Mouse (Mus musculus) liver, embryonic 16.5 days (tissue): ENCODE data around the gene Inpp5a. TPM values are rescaled to one million over a fixed set of nuclear protein-coding genes. Genes with fewer than 3 reads are reported as not detected.
A peak's percentile ranks its signal among the peaks of the same experiment; 100 is the strongest.

ENCODE experiments used
- ATAC-seq: fragments of 200-750 bp; cut with Nextera tagmentation; 2 replicates; pipeline ENCODE4 v1.8.0; 2017; ENCODE audit warnings: low read depth, mild to moderate bottlenecking, moderate number of reproducible peaks, moderate library complexity
- H3K27ac ChIP-seq: fragments of 300-500 bp; sonication (generic); 2 replicates; pipeline ENCODE4 v1.5.1; 2014; ENCODE audit warnings: mild to moderate bottlenecking, low read length
- H3K27me3 ChIP-seq: fragments of 300-500 bp; sonication (generic); 2 replicates; pipeline ENCODE4 v1.6.1; 2014; ENCODE audit warnings: low read depth, low read length, mixed read lengths; ENCODE audit not compliant: control insufficient read depth, insufficient read depth
- H3K36me3 ChIP-seq: fragments of 300-500 bp; sonication (generic); 2 replicates; pipeline ENCODE4 v1.6.1; 2014; ENCODE audit warnings: mild to moderate bottlenecking; ENCODE audit not compliant: control insufficient read depth, insufficient read depth
- H3K4me1 ChIP-seq: fragments of 300-500 bp; sonication (generic); 2 replicates; pipeline ENCODE4 v1.6.1; 2014; ENCODE audit warnings: low read depth, low read length, mixed read lengths; ENCODE audit not compliant: control insufficient read depth
- H3K4me2 ChIP-seq: fragments of 300-500 bp; sonication (generic); 2 replicates; pipeline ENCODE4 v1.6.1; 2014; ENCODE audit warnings: low read depth, low read length, mixed read lengths
- H3K4me3 ChIP-seq: fragments of 300-500 bp; sonication (generic); 2 replicates; pipeline ENCODE4 v1.5.1; 2014; ENCODE audit warnings: low read depth, mild to moderate bottlenecking, low read length
- H3K9ac ChIP-seq: fragments of 300-500 bp; sonication (generic); 2 replicates; pipeline ENCODE4 v1.6.1; 2014; ENCODE audit warnings: low read depth, low read length
- H3K9me3 ChIP-seq: fragments of 300-500 bp; sonication (generic); replicated peaks from 2 replicates; pipeline ENCODE4 v1.6.1; 2016; ENCODE audit warnings: low read length; ENCODE audit not compliant: control insufficient read depth
- WGBS: fragments of 180-500 bp; shearing (Covaris S2); extraction: QIAGEN DNeasy Blood & Tissue Kit; methylation state at CpG from one replicate; pipeline ENCODE4 v1.1.7; 2014; ENCODE audit not compliant: insufficient replicate concordance; 5-methylcytosine and 5-hydroxymethylcytosine counted together
- polyA plus RNA-seq: library from polyadenylated mRNA; unstranded; fragments of >200 nt; fragmentation: Nextera tagmentation; extraction: Ambion mirVana; gene quantifications from 2 replicates; pipeline ENCODE4 v1.2.1, GENCODE M21; 2015

The Inpp5a gene
- polyA plus RNA-seq, 1 experiment from 2014 or later, result 3.5 TPM

DNA sequence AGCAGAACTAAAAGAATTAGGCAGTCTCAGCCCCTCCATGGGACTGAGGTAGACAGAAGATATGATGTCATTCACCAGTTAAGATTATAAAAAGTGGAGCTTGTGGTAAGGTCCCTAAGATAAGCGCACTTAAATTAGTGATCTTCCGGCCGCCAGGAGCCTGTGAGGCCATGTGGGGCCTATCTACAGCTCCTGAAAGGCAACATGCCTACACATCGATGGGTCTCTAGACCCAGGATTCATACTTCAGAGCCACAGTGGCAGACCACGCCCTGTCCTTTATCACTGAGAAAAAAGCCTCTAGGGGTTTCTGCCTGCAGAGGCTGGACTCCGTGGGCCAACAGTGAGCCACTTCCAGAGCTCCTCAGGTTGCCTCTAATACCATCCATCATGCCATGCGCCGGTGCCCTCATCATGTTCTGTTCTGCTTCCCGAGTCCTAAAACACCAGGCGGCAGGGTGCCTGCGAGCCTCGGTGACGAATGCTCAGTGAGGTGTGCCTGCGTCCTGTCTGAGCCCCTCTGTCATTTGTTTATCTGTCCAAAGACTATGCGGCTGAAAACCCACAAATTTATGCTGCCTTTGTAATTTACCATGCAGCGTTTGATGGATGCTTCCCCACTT is 187.3 kb downstream of the Inpp5a start:
- Histone ChIP-seq H3K4me2 (no peak overlapping the region), H3K27me3 (peaks cover 24% of the 10 kb centered on the region), H3K9me3 (no peaks in the 10 kb centered on the region), H3K27ac (no peak overlapping the region), H3K36me3 (no peaks in the 10 kb centered on the region; the same call in 1 of the 2 replicates), H3K4me3 (no peak overlapping the region), H3K9ac (no peak overlapping the region), H3K4me1 (no peaks in the 10 kb centered on the region)
- 61% methylated on average over 16 of the region's 16 CpGs for WGBS
- ATAC-seq, result no peak

- WGBS, result 67% methylated on average over 21 of the region's 21 CpGs
- H3K9ac ChIP-seq, result no peak overlapping the region
Observed at GRCm38 (mm10) chr7:139579261-139579905, 190.5 kb downstream of the Inpp5a start.

GRCm38 (mm10) chr7:139580851-139581775 is 192.2 kb downstream of the Inpp5a start:
- Histone ChIP-seq H3K27me3 (peaks cover 74% of the 10 kb centered on the region), H3K9ac (no peak overlapping the region), H3K4me3 (no peak overlapping the region), H3K4me2 (no peak overlapping the region), H3K4me1 (no peaks in the 10 kb centered on the region), H3K27ac (no peak overlapping the region), H3K36me3 (no peaks in the 10 kb centered on the region), H3K9me3 (no peaks in the 10 kb centered on the region)
- WGBS, result 2% methylated on average over 78 of the region's 78 CpGs
- no peak for ATAC-seq

More at GRCm38 (mm10) chr7:139579261-139579905, 190.5 kb downstream of the Inpp5a start:
- Histone ChIP-seq H3K36me3 (no peaks in the 10 kb centered on the region; the same call in 1 of the 2 replicates), H3K4me1 (no peaks in the 10 kb centered on the region), H3K27me3 (peaks cover 56% of the 10 kb centered on the region), H3K4me3 (no peak overlapping the region), H3K9me3 (no peaks in the 10 kb centered on the region), H3K4me2 (no peak overlapping the region), H3K27ac (no peak overlapping the region)
- no peak for ATAC-seq

DNA sequence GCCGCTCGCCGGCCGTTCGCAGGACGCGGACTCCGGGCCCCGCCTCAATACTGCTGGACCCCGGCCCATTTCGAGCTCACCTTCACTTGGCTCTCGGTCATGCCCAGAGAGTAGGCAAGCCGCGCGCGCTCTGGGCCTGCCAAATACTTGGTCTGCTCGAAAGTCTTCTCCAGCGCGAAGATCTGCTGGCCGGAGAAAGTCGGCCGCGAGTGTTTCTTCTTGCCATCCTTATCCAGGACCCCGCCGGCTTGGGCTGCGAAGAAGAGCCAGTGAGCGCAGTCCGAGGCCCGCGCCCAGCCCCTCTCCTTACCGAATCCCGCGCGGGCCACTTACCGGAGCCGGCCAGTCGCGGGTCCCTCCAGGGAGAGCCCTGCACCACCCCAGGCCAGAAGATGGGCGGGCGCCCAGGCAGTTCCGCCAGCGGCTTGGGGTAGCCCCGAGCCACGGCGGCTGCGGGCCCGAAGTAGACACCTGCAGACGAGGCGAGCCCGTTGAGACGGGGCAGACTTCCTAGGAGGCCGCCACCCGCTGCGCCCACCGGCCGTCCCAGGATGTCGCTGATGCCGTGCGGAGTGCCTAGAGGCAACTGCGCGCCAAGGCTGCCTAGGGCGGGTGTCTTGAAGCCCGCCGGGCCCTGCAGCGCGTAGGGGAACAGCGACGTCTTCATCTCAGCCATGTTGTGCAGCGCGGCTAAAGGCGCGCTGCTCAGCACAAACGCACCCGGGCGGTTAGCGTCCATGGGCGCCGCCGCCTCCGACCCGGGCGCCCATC is 193.1 kb downstream of the Inpp5a start:
- Histone ChIP-seq H3K4me3 (peak overlapping the region; percentile 23), H3K9ac (no peak overlapping the region), H3K9me3 (no peaks in the 10 kb centered on the region), H3K4me1 (no peaks in the 10 kb centered on the region), H3K36me3 (no peaks in the 10 kb centered on the region), H3K27ac (no peak overlapping the region), H3K4me2 (no peak overlapping the region; the same call in 1 of the 2 replicates), H3K27me3 (peaks cover 82% of the 10 kb centered on the region)
- 1% methylated on average over 74 of the region's 82 CpGs for WGBS
- no peak for ATAC-seq

DNA sequence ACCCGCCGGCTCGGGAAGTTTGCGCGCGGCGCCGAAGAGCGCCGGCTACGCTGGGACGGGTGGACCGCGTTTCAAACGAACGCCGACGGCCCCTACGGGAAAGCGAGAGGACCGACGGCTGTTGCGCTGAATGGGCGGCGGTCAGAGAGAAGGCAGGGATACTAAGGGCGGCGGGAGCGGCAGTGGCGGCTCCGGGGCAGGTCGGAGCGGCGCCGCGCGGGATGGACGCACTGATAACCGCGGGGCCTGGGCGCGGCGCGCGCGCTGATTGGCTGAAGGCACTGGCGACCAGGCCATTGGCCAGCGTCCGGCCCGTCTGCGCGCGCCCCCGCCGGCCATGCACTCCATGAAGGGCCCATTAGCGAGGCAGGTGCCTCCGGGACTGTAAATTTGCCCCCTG is 193.7 kb downstream of the Inpp5a start, which contains the start of gene Nkx6-2:
Nkx6-2 (minus strand) TSS at position 203 of the 400 bp plus-strand sequence.
- H3K27ac ChIP-seq, result no peak within 1 kb of the TSS
- H3K9ac ChIP-seq, result no peak within 1 kb of the TSS
- H3K4me3 ChIP-seq, result peak within 1 kb of the TSS; percentile 23
- H3K36me3 ChIP-seq, result no peaks in the 10 kb centered on the region
- WGBS, result 0% methylated on average over 52 of the region's 56 CpGs
- H3K4me2 ChIP-seq, result no peak within 1 kb of the TSS; the same call in 1 of the 2 replicates
- H3K4me1 ChIP-seq, result no peaks in the 10 kb centered on the region
- ATAC-seq, result no peak
- H3K9me3 ChIP-seq, result no peaks in the 10 kb centered on the region
- H3K27me3 ChIP-seq, result peaks cover 87% of the 10 kb centered on the region

GRCm38 (mm10) chr7:139583094-139583737 is 194.3 kb downstream of the Inpp5a start:
- H3K9ac ChIP-seq, result no peak overlapping the region
- no peak for ATAC-seq
- H3K9me3 ChIP-seq, result no peaks in the 10 kb centered on the region
- 14% methylated on average over 17 of the region's 17 CpGs for WGBS
- no peaks in the 10 kb centered on the region for H3K36me3 ChIP-seq
- no peak overlapping the region for H3K4me2 ChIP-seq
- H3K27ac ChIP-seq, result no peak overlapping the region
- H3K4me3 ChIP-seq, result no peak overlapping the region
- no peaks in the 10 kb centered on the region for H3K4me1 ChIP-seq
- H3K27me3 ChIP-seq, result peaks cover 89% of the 10 kb centered on the region

DNA sequence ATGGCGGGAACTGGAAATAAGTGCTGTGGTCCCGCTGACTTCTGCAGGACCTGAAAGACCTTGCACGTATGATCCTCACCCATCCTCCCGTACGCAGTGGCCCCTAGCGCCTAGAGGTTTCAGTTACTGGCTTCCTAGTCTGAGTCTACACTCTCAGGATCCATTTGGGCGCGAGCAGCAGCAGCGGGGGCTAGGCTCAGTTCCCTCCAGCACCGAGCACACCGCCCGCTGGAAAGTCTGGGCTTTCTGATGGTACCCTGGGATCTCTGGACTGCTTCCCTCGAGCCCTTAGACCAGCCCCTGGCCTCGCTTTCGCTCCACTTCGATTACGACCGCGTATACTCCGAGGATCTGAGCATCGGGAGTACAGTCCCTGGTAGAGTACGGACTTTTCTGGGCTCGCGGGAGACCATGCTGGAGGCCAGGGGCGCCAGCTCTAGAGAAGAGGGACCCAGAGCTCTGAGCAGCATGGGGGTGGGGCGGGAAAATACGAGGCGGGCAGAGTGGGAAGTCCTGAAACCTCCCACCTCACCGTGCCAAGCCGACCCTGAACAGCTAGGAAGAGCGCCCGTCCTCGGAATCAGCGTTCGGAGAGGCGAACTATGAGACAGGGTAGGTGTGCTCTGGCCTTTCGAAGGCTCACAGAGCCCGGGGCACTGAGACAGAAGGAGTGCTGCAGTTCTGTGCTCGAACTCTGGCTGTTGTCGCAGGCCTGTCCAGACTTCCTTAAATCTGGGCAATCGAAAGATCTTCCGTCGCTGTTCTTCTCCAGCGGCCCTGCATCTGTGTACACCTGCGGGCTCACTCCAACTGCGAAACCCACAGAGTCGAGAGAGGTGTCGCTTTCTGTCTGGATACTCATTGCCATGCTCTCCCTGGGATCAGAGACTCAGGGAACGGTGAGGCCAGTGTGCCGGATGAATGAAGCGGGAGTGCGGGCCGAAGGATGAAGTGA is 195.6 kb downstream of the Inpp5a start:
- 1% methylated on average over 53 of the region's 53 CpGs for WGBS
- no peak overlapping the region for H3K4me2 ChIP-seq
- H3K4me1 ChIP-seq, result no peaks in the 10 kb centered on the region
- H3K9ac ChIP-seq, result no peak overlapping the region
- peaks cover 81% of the 10 kb centered on the region for H3K27me3 ChIP-seq
- ATAC-seq, result no peak
- no peak overlapping the region for H3K27ac ChIP-seq
- 0 out of 2 replicates have a peak overlapping the region, but pooled peaks have one; percentile 2 for H3K4me3 ChIP-seq
- no peaks in the 10 kb centered on the region for H3K9me3 ChIP-seq
- no peaks in the 10 kb centered on the region for H3K36me3 ChIP-seq
